Mouse (Mus musculus): ENCODE results near the gene Rundc3a. TPM values are rescaled to one million over a fixed set of nuclear protein-coding genes. Genes with fewer than 3 reads are reported as not detected.
A peak's percentile ranks its signal among the peaks of the same experiment; 100 is the strongest.

The Rundc3a gene
- polyA plus RNA-seq, 1 experiment from 2014 or later = 1.2 TPM

- no peak for ATAC-seq (ENCODE audit: insufficient number of reproducible peaks, insufficient read depth, low FRiP score, low read depth)
- Histone ChIP-seq H3K4me1 (ENCODE audit: control insufficient read depth in 2 of 2, insufficient read depth in 2 of 2, low read length in 2 of 2) (peaks cover 14 to 20% of the 10 kb centered on the region in 2 experiments), H3K27ac (replicated peaks in 1 of 2; ENCODE audit: control insufficient read depth in 1 of 2, insufficient read depth in 1 of 2, low read depth in 2 of 2, low read length in 2 of 2) (peak overlapping the region; percentile 9 to 10; a peak in 2 of 4 replicates), H3K9ac (ENCODE audit: low read length) (peak overlapping the region; percentile 67; the same call in 1 of the 2 replicates), H3K27me3 (ENCODE audit: control insufficient read depth, insufficient read depth, low read length) (no peaks in the 10 kb centered on the region; the same call in 1 of the 2 replicates), H3K4me3 (ENCODE audit: control insufficient read depth in 1 of 2, insufficient read depth in 1 of 2, low read depth in 1 of 2, low read length in 2 of 2) (peak overlapping the region in 1 of 2 experiments; percentile 23; a peak in 2 of 4 replicates), H3K36me3 (ENCODE audit: control insufficient read depth, insufficient read depth, low read length) (no peaks in the 10 kb centered on the region), H3K4me2 (ENCODE audit: low read length) (peak overlapping the region; percentile 70), H3K9me3 (ENCODE audit: control insufficient read depth, low read length) (no peaks in the 10 kb centered on the region)
- 18% methylated on average over 8 of the region's 8 CpGs for WGBS
These were observed 16.9 kb upstream of the Rundc3a start for GRCm38 (mm10) chr11:102376196-102376835.

- ATAC-seq (ENCODE audit: insufficient number of reproducible peaks, insufficient read depth, low FRiP score, low read depth) = no peak
- Histone ChIP-seq H3K9me3 (ENCODE audit: control insufficient read depth, low read length) (no peaks in the 10 kb centered on the region), H3K9ac (ENCODE audit: low read length) (no peak overlapping the region), H3K27me3 (ENCODE audit: control insufficient read depth, insufficient read depth, low read length) (no peaks in the 10 kb centered on the region; the same call in 1 of the 2 replicates), H3K4me1 (ENCODE audit: control insufficient read depth in 2 of 2, insufficient read depth in 2 of 2, low read length in 2 of 2) (peaks cover 14 to 20% of the 10 kb centered on the region in 2 experiments), H3K4me3 (ENCODE audit: control insufficient read depth in 1 of 2, insufficient read depth in 1 of 2, low read depth in 1 of 2, low read length in 2 of 2) (no peak overlapping the region), H3K4me2 (ENCODE audit: low read length) (no peak overlapping the region), H3K27ac (replicated peaks in 1 of 2; ENCODE audit: control insufficient read depth in 1 of 2, insufficient read depth in 1 of 2, low read depth in 2 of 2, low read length in 2 of 2) (no peak overlapping the region), H3K36me3 (ENCODE audit: control insufficient read depth, insufficient read depth, low read length) (no peaks in the 10 kb centered on the region)
- WGBS = 52% methylated on average over 12 of the region's 12 CpGs
These were observed 16.0 kb upstream of the Rundc3a start for GRCm38 (mm10) chr11:102377186-102377585.

DNA sequence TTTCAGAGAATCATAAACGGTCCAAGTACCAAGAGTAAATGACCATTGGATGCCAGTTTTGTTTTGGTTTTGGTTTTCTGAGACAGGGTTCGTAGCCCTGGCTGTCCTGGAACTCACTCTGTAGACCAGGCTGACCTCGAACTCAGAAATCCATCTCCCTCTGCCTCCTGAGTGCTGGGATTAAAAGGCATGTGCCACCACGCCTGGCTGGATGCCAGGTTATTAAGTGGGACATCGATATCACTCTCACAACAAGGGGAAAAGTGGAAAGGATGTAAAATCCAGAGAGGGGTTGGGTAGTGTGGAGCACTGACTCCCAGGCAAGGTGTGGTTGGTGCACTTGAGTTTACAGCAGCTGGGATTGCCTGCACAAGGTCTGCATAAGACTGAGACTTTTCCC, 13.1 kb upstream of the Rundc3a start:
- WGBS = 65% methylated on average over 5 of the region's 5 CpGs
- Histone ChIP-seq H3K27me3 (ENCODE audit: control insufficient read depth, insufficient read depth, low read length) (no peaks in the 10 kb centered on the region), H3K4me2 (ENCODE audit: low read length) (no peak overlapping the region), H3K9ac (ENCODE audit: low read length) (no peak overlapping the region), H3K4me3 (ENCODE audit: control insufficient read depth in 1 of 2, insufficient read depth in 1 of 2, low read depth in 1 of 2, low read length in 2 of 2) (no peak overlapping the region), H3K36me3 (ENCODE audit: control insufficient read depth, insufficient read depth, low read length) (no peaks in the 10 kb centered on the region), H3K9me3 (ENCODE audit: control insufficient read depth, low read length) (no peaks in the 10 kb centered on the region), H3K27ac (replicated peaks in 1 of 2; ENCODE audit: control insufficient read depth in 1 of 2, insufficient read depth in 1 of 2, low read depth in 2 of 2, low read length in 2 of 2) (no peak overlapping the region), H3K4me1 (ENCODE audit: control insufficient read depth in 2 of 2, insufficient read depth in 2 of 2, low read length in 2 of 2) (peaks cover 12 to 18% of the 10 kb centered on the region in 2 experiments)
- ATAC-seq (ENCODE audit: insufficient number of reproducible peaks, insufficient read depth, low FRiP score, low read depth) = no peak

- Histone ChIP-seq H3K4me2 (ENCODE audit: low read length) (no peak overlapping the region), H3K4me3 (ENCODE audit: control insufficient read depth in 1 of 2, insufficient read depth in 1 of 2, low read depth in 1 of 2, low read length in 2 of 2) (no peak overlapping the region), H3K36me3 (ENCODE audit: control insufficient read depth, insufficient read depth, low read length) (no peaks in the 10 kb centered on the region), H3K27me3 (ENCODE audit: control insufficient read depth, insufficient read depth, low read length) (no peaks in the 10 kb centered on the region), H3K9ac (ENCODE audit: low read length) (no peak overlapping the region), H3K4me1 (ENCODE audit: control insufficient read depth in 2 of 2, insufficient read depth in 2 of 2, low read length in 2 of 2) (peaks cover 0 to 3% of the 10 kb centered on the region in 2 experiments; a peak in 1 of 4 replicates), H3K9me3 (ENCODE audit: control insufficient read depth, low read length) (no peaks in the 10 kb centered on the region), H3K27ac (replicated peaks in 1 of 2; ENCODE audit: control insufficient read depth in 1 of 2, insufficient read depth in 1 of 2, low read depth in 2 of 2, low read length in 2 of 2) (no peak overlapping the region)
- no peak for ATAC-seq (ENCODE audit: insufficient number of reproducible peaks, insufficient read depth, low FRiP score, low read depth)
- 46% methylated on average over 4 of the region's 4 CpGs for WGBS
These were observed 11.7 kb upstream of the Rundc3a start for GRCm38 (mm10) chr11:102381341-102382100.

GRCm38 (mm10) chr11:102382794-102383193, 10.4 kb upstream of the Rundc3a start:
- Histone ChIP-seq H3K27ac (replicated peaks in 1 of 2; ENCODE audit: control insufficient read depth in 1 of 2, insufficient read depth in 1 of 2, low read depth in 2 of 2, low read length in 2 of 2) (no peak overlapping the region), H3K27me3 (ENCODE audit: control insufficient read depth, insufficient read depth, low read length) (no peaks in the 10 kb centered on the region), H3K4me1 (ENCODE audit: control insufficient read depth in 2 of 2, insufficient read depth in 2 of 2, low read length in 2 of 2) (no peaks in the 10 kb centered on the region), H3K4me2 (ENCODE audit: low read length) (no peak overlapping the region), H3K9ac (ENCODE audit: low read length) (no peak overlapping the region), H3K9me3 (ENCODE audit: control insufficient read depth, low read length) (no peaks in the 10 kb centered on the region), H3K4me3 (ENCODE audit: control insufficient read depth in 1 of 2, insufficient read depth in 1 of 2, low read depth in 1 of 2, low read length in 2 of 2) (no peak overlapping the region), H3K36me3 (ENCODE audit: control insufficient read depth, insufficient read depth, low read length) (no peaks in the 10 kb centered on the region)
- WGBS = 82% methylated on average over 3 of the region's 3 CpGs
- ATAC-seq (ENCODE audit: insufficient number of reproducible peaks, insufficient read depth, low FRiP score, low read depth) = no peak

- H3K27ac ChIP-seq (replicated peaks in 1 of 2; ENCODE audit: control insufficient read depth in 1 of 2, insufficient read depth in 1 of 2, low read depth in 2 of 2, low read length in 2 of 2) = no peak overlapping the region
- no peak overlapping the region for H3K4me2 ChIP-seq (ENCODE audit: low read length)
- H3K9ac ChIP-seq (ENCODE audit: low read length) = no peak overlapping the region
- no peak overlapping the region for H3K4me3 ChIP-seq (ENCODE audit: control insufficient read depth in 1 of 2, insufficient read depth in 1 of 2, low read depth in 1 of 2, low read length in 2 of 2)
- H3K9me3 ChIP-seq (ENCODE audit: control insufficient read depth, low read length) = no peaks in the 10 kb centered on the region
- no peaks in the 10 kb centered on the region for H3K4me1 ChIP-seq (ENCODE audit: control insufficient read depth in 2 of 2, insufficient read depth in 2 of 2, low read length in 2 of 2)
- H3K36me3 ChIP-seq (ENCODE audit: control insufficient read depth, insufficient read depth, low read length) = no peaks in the 10 kb centered on the region
- no peaks in the 10 kb centered on the region for H3K27me3 ChIP-seq (ENCODE audit: control insufficient read depth, insufficient read depth, low read length)
- WGBS = 55% methylated on average over 1 of the region's 1 CpGs
- no peak for ATAC-seq (ENCODE audit: insufficient number of reproducible peaks, insufficient read depth, low FRiP score, low read depth)
These were observed 9.7 kb upstream of the Rundc3a start for GRCm38 (mm10) chr11:102383365-102384136.

GRCm38 (mm10) chr11:102384418-102384817, 8.8 kb upstream of the Rundc3a start:
- Histone ChIP-seq H3K27ac (replicated peaks in 1 of 2; ENCODE audit: control insufficient read depth in 1 of 2, insufficient read depth in 1 of 2, low read depth in 2 of 2, low read length in 2 of 2) (no peak overlapping the region), H3K27me3 (ENCODE audit: control insufficient read depth, insufficient read depth, low read length) (no peaks in the 10 kb centered on the region), H3K4me2 (ENCODE audit: low read length) (no peak overlapping the region), H3K9ac (ENCODE audit: low read length) (no peak overlapping the region), H3K36me3 (ENCODE audit: control insufficient read depth, insufficient read depth, low read length) (no peaks in the 10 kb centered on the region), H3K4me1 (ENCODE audit: control insufficient read depth in 2 of 2, insufficient read depth in 2 of 2, low read length in 2 of 2) (no peaks in the 10 kb centered on the region), H3K4me3 (ENCODE audit: control insufficient read depth in 1 of 2, insufficient read depth in 1 of 2, low read depth in 1 of 2, low read length in 2 of 2) (no peak overlapping the region), H3K9me3 (ENCODE audit: control insufficient read depth, low read length) (no peaks in the 10 kb centered on the region)
- ATAC-seq (ENCODE audit: insufficient number of reproducible peaks, insufficient read depth, low FRiP score, low read depth) = no peak
- whole genome bisulfite sequencing = 69% methylated on average over 2 of the region's 2 CpGs
